Mouse (Mus musculus) hindbrain, embryonic 14.5 days (tissue): ENCODE results near the gene Timm10b. TPM values are rescaled to one million over a fixed set of nuclear protein-coding genes. Genes with fewer than 3 reads are reported as not detected.

ENCODE experiments used
- ATAC-seq: fragments of 200-750 bp; cut with Nextera tagmentation; 2 replicates; pipeline ENCODE4 v1.8.0; 2017; ENCODE audit warnings: moderate number of reproducible peaks, mild to moderate bottlenecking, moderate TSS enrichment, moderate library complexity; ENCODE audit not compliant: low FRiP score
- DNase-seq: peaks from one replicate; pipeline ENCODE4 v3.0.0-alpha.2; 2015; ENCODE audit warnings: low spot score
- H3K27ac ChIP-seq: fragments of 300-500 bp; sonication (generic); 2 replicates; pipeline ENCODE4 v1.5.1; 2014; ENCODE audit warnings: mild to moderate bottlenecking, moderate library complexity
- H3K27me3 ChIP-seq: fragments of 300-500 bp; sonication (generic); 2 replicates; pipeline ENCODE4 v1.6.1; 2014; ENCODE audit warnings: mild to moderate bottlenecking, low read length, mixed read lengths; ENCODE audit not compliant: control insufficient read depth, insufficient read depth
- H3K36me3 ChIP-seq: fragments of 300-500 bp; sonication (generic); replicated peaks from 2 replicates; pipeline ENCODE4 v1.6.1; 2014; ENCODE audit not compliant: control insufficient read depth, insufficient read depth
- H3K4me1 ChIP-seq: fragments of 300-500 bp; sonication (generic); replicated peaks from 2 replicates; pipeline ENCODE4 v1.6.1; 2014; ENCODE audit warnings: antibody characterized with exemption, low read length, mixed read lengths; ENCODE audit not compliant: control insufficient read depth, insufficient read depth
- H3K4me2 ChIP-seq: fragments of 300-500 bp; sonication (generic); replicated peaks from 2 replicates; pipeline ENCODE4 v1.6.1; 2014; ENCODE audit warnings: mild to moderate bottlenecking, moderate library complexity
- H3K4me3 ChIP-seq: fragments of 300-500 bp; sonication (generic); replicated peaks from 2 replicates; pipeline ENCODE4 v1.5.1; 2014; ENCODE audit warnings: mild to moderate bottlenecking, low read length
- H3K9ac ChIP-seq: fragments of 300-500 bp; sonication (generic); 2 replicates; pipeline ENCODE4 v1.6.1; 2014
- H3K9me3 ChIP-seq: fragments of 300-500 bp; sonication (generic); 2 replicates; pipeline ENCODE4 v1.6.1; 2016; ENCODE audit warnings: low read length; ENCODE audit not compliant: control insufficient read depth
- WGBS: fragments of 180-500 bp; shearing (Covaris S2); extraction: QIAGEN DNeasy Blood & Tissue Kit; methylation state at CpG from one replicate; pipeline ENCODE4 v1.1.7; 2014; 5-methylcytosine and 5-hydroxymethylcytosine counted together
- polyA plus RNA-seq: library from polyadenylated mRNA; unstranded; fragments of >200 nt; fragmentation: Nextera tagmentation; extraction: Ambion mirVana; gene quantifications from 2 replicates; pipeline ENCODE4 v1.2.1, GENCODE M21; 2014

Gene Timm10b
- polyA plus RNA-seq, 1 experiment from 2014 or later = 154 TPM

- Histone ChIP-seq H3K4me3 (no peak overlapping the region), H3K27me3 (no peaks in the 10 kb centered on the region), H3K4me2 (no peak overlapping the region), H3K9ac (no peak overlapping the region), H3K4me1 (peaks cover 31% of the 10 kb centered on the region), H3K27ac (no peak overlapping the region), H3K9me3 (no peaks in the 10 kb centered on the region), H3K36me3 (peaks cover 28% of the 10 kb centered on the region)
- no peak for ATAC-seq
- WGBS = 94% methylated on average over 6 of the region's 6 CpGs
- DNase-seq = no peak
These were observed 1.1 kb upstream of the Timm10b start for GRCm38 (mm10) chr7:105638776-105639175.

DNA sequence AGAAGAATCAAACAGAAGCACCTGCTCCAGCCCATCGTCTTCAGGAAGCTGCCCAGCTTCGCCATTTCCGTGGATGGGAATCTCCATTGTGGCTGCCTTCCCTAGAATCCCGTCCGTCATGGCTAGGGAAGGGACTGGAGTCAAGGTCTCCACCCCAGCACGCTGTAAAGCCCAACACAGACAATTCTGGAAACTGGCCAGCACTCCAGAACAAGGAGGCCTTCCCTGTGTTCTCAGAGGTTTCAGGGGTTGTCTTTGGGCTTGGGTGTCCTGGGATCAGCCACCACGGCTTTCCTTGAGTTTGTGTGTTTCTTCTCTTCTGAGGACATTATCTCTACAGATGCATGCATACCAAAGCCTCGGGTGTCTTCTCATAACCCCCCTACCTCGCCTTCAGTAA, 552 bp upstream of the Timm10b start:
- Histone ChIP-seq H3K9ac (peak overlapping the region; percentile 78), H3K27me3 (no peaks in the 10 kb centered on the region), H3K9me3 (no peaks in the 10 kb centered on the region), H3K27ac (no peak overlapping the region), H3K36me3 (peaks cover 32% of the 10 kb centered on the region), H3K4me1 (peaks cover 25% of the 10 kb centered on the region), H3K4me2 (peak overlapping the region; percentile 82), H3K4me3 (peak overlapping the region; percentile 46)
- ATAC-seq (no peak), DNase-seq (no peak)
- WGBS = 80% methylated on average over 9 of the region's 9 CpGs

- Histone ChIP-seq H3K4me1 (peaks cover 22% of the 10 kb centered on the region), H3K27me3 (no peaks in the 10 kb centered on the region), H3K4me2 (peak within 1 kb of the TSS; percentile 82), H3K36me3 (peaks cover 34% of the 10 kb centered on the region), H3K9ac (peak within 1 kb of the TSS; percentile 78), H3K27ac (peak within 1 kb of the TSS; percentile 73), H3K4me3 (peak within 1 kb of the TSS; percentile 46), H3K9me3 (no peaks in the 10 kb centered on the region)
- DNase-seq (peak; percentile 99), ATAC-seq (peak; percentile 97)
- under 1% methylated on average over 45 of the region's 45 CpGs for WGBS
These were observed 507 bp downstream of the Timm10b start, which contains the start of the genes Arfip2 and Gm45799 for GRCm38 (mm10) chr7:105640233-105640893. Gene Arfip2, minus strand, starts transcription at chr7:105640416. Gene Gm45799, plus strand, starts transcription at chr7:105640552.

DNA sequence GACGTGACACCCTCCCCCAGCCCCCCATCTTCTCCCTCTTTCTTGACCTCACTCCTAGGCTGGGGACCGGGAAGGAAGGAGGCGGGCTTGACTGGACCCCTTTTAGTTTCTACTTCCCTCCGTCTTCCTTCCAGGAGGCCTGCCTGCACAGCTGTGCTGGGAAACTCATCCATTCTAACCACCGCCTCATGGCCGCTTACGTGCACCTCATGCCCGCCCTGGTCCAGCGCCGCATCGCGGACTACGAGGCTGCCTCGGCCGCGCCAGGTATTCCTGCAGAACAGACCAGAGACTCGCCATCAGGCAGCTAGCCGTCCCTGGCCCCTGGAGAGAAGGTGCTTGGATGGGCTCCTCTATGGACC, 1.0 kb downstream of the Timm10b start:
- Histone ChIP-seq H3K27ac (peak overlapping the region; percentile 73), H3K9me3 (no peaks in the 10 kb centered on the region), H3K9ac (peak overlapping the region; percentile 75), H3K4me3 (peak overlapping the region; percentile 46), H3K4me2 (peak overlapping the region; percentile 82), H3K36me3 (peaks cover 33% of the 10 kb centered on the region), H3K27me3 (no peaks in the 10 kb centered on the region), H3K4me1 (peaks cover 19% of the 10 kb centered on the region)
- DNase-seq = no peak
- ATAC-seq = no peak; the same call in 1 of the 2 replicates
- WGBS = under 1% methylated on average over 18 of the region's 18 CpGs

DNA sequence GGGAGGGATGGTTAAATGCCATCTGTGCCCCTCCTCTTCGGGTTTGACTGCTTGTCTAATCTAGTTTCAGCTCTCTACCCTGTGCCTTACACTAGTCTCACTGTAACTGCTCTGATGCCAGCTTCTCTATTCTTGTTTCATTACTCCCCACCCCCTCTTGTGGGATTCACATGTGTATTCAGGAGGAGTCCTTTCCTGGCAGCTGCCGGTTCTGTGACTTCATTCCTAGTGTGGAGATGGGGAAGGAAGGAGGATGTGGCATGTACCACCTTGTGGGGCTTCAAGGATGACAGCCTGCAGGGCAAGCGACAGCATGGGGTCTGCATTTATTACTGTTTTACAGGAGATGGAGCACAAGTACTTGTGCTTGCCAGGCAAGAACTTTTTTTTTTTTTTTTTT, 2.1 kb downstream of the Timm10b start:
- Histone ChIP-seq H3K4me1 (peaks cover 19% of the 10 kb centered on the region), H3K36me3 (peaks cover 22% of the 10 kb centered on the region), H3K27me3 (no peaks in the 10 kb centered on the region), H3K4me2 (peak overlapping the region; percentile 82), H3K4me3 (no peak overlapping the region), H3K9me3 (no peaks in the 10 kb centered on the region), H3K9ac (no peak overlapping the region; the same call in 1 of the 2 replicates), H3K27ac (no peak overlapping the region)
- DNase-seq (no peak), ATAC-seq (no peak)
- 82% methylated on average over 3 of the region's 3 CpGs for WGBS

GRCm38 (mm10) chr7:105650639-105651435, 11.0 kb downstream of the Timm10b start, which contains the start of gene Dnhd1:
Gene Dnhd1, plus strand, starts transcription at chr7:105650827.
- Histone ChIP-seq H3K27ac (no peak within 1 kb of the TSS), H3K27me3 (no peaks in the 10 kb centered on the region), H3K4me2 (peak within 1 kb of the TSS; percentile 67), H3K4me1 (no peaks in the 10 kb centered on the region), H3K9me3 (no peaks in the 10 kb centered on the region), H3K9ac (peak within 1 kb of the TSS; percentile 53), H3K36me3 (peaks cover 3% of the 10 kb centered on the region; the same call in 1 of the 2 replicates), H3K4me3 (peak within 1 kb of the TSS; percentile 27)
- 2% methylated on average over 17 of the region's 17 CpGs for WGBS
- peak; percentile 59 for DNase-seq
- peak; percentile 90 for ATAC-seq

DNA sequence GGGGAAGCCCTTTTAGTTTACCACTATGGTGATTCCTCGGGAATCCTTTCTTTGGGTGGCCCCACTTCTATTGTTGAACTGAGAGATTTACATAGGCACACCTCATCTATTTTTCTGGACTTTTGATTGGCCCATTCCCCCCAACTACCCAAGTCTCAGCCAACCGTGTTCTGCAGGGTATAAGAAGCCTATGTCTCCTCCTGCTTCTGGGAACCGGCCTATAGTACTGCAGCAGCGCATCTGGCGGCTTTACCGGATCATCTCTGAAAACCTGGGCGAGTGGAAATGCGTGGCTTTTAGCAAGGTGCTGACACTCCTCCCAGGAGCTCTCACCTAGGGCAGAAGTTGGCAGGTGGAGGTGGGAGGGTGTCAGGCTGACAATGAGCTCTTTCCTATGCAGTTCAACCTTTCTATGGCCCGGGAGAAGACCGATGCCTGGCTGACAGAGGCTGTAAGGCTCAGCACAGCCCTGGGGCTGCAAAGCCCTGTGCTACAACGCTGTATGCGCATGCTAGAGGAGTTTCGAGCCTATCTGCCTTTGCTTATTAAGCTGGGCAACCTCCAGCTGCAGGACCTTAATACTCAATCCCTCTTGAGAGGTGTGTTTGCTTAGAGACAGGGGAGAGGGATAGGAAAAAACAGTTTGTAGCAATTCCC, 45.8 kb downstream of the Timm10b start:
- no peak for ATAC-seq
- WGBS = 14% methylated on average over 13 of the region's 13 CpGs

DNA sequence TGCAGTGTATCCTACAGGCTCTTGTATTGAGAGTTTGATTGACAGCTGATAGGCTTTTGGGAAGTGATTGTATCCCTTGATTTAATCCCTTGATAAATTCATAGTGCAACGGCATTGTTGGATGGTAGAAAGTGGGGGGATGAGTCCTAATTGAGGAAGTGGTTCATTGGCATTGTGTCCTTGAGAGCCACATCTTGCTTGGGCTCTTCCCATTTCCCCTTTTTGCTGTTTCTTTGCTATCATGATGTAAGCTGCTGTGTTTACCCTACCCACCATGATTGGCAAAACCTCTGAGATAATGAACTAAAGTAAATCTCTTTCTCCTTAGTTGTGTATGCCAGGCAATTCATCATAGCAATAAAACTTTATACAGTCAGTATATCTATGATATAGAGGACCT, 51.0 kb downstream of the Timm10b start:
- Histone ChIP-seq H3K36me3 (no peaks in the 10 kb centered on the region), H3K27ac (no peak overlapping the region), H3K9me3 (no peaks in the 10 kb centered on the region), H3K4me1 (no peaks in the 10 kb centered on the region), H3K4me2 (no peak overlapping the region), H3K4me3 (no peak overlapping the region), H3K27me3 (no peaks in the 10 kb centered on the region), H3K9ac (no peak overlapping the region)
- WGBS = 83% methylated on average over 1 of the region's 1 CpGs
- DNase-seq = no peak
- no peak for ATAC-seq

More for the DNA sequence above, 45.8 kb downstream of the Timm10b start:
- Histone ChIP-seq H3K9me3 (no peaks in the 10 kb centered on the region), H3K4me2 (no peak overlapping the region), H3K36me3 (no peaks in the 10 kb centered on the region), H3K9ac (no peak overlapping the region), H3K27ac (no peak overlapping the region), H3K27me3 (no peaks in the 10 kb centered on the region), H3K4me3 (no peak overlapping the region), H3K4me1 (no peaks in the 10 kb centered on the region)
- DNase-seq = no peak
